Mouse (Mus musculus) spleen, adult 2 months (tissue): ENCODE data around the gene Habp2. TPM values are rescaled to one million over a fixed set of nuclear protein-coding genes. Genes with fewer than 3 reads are reported as not detected.

Source experiments
- DNase-seq, 2 experiments: peaks; one replicate each; pipeline versions ENCODE4 v3.0.0 to v3.0.0-alpha.2; 2012 to 2021; ENCODE audit warnings: low spot score in 2 of 2, low read depth in 1 of 2
- H3K27ac ChIP-seq: fragments of 200-500 bp; 2 replicates; pipeline ENCODE4 v1.5.1; 2012; ENCODE audit warnings: low read length, inconsistent platforms; ENCODE audit not compliant: insufficient read depth
- H3K27me3 ChIP-seq: fragments of 200-500 bp; 2 replicates; pipeline ENCODE4 v1.6.1; 2012; ENCODE audit warnings: mild to moderate bottlenecking, moderate library complexity, low read length, inconsistent platforms; ENCODE audit not compliant: control insufficient read depth, insufficient read depth
- H3K36me3 ChIP-seq: fragments of 200-500 bp; 2 replicates; pipeline ENCODE4 v1.6.1; 2012; ENCODE audit warnings: mild to moderate bottlenecking, low read length, inconsistent platforms; ENCODE audit not compliant: control insufficient read depth, insufficient read depth
- H3K4me1 ChIP-seq: fragments of 200-500 bp; 2 replicates; pipeline ENCODE4 v1.6.1; 2011; ENCODE audit warnings: inconsistent platforms; ENCODE audit not compliant: control insufficient read depth, insufficient read depth, insufficient read length
- H3K4me3 ChIP-seq: fragments of 200-500 bp; 2 replicates; pipeline ENCODE4 v1.5.1; 2011; ENCODE audit warnings: mild to moderate bottlenecking, inconsistent platforms; ENCODE audit not compliant: insufficient read depth, insufficient read length; ENCODE audit errors: extremely low read depth
- CTCF ChIP-seq: fragments of 200-500 bp; IDR thresholded peaks from 2 replicates; pipeline ENCODE4 v1.5.1; 2011; ENCODE audit warnings: mild to moderate bottlenecking, inconsistent platforms; ENCODE audit not compliant: insufficient read depth, insufficient read length, insufficient replicate concordance; ENCODE audit errors: extremely low read depth
- POLR2A ChIP-seq: fragments of 200-500 bp; IDR thresholded peaks from 2 replicates; pipeline ENCODE4 v1.6.1; 2011; ENCODE audit warnings: low read depth, low read length, inconsistent platforms
- WGBS: fragments of 180-500 bp; shearing (Covaris S2); methylation state at CpG from one replicate; pipeline ENCODE4 v1.1.7; 2018; 5-methylcytosine and 5-hydroxymethylcytosine counted together
- polyA plus RNA-seq: library from polyadenylated mRNA; depleted of rRNA; stranded (reverse); fragments of >200 nt; gene quantifications from 2 replicates; pipeline ENCODE4 v1.2.3, GENCODE M21; 2012

The Habp2 gene
- polyA plus RNA-seq, 1 experiment = 1.7 TPM

DNA sequence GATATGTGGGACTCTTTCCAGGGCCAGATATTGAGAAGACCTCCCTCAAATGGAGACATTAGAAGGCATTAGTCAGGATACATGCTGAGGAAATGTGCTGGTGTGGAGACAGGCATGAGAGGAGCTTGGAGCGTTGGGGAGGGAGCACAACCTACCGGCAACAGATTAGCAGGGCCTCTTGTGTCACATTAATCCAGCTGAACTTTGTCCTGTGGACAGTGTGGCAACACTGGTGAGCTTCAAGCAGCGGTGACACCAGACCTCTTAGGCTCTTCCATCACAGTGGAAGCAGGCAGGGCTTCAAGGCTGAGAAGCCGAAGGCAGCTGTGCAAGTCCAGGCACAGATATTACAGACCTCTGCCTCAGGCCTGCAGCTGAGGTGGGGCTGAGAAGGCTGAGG lies 9.0 kb upstream of the Habp2 start:
- Histone ChIP-seq H3K4me1 (no peaks in the 10 kb centered on the region), H3K27me3 (no peaks in the 10 kb centered on the region), H3K27ac (no peak overlapping the region), H3K4me3 (no peak overlapping the region), H3K36me3 (no peaks in the 10 kb centered on the region)
- TF ChIP-seq CTCF (no peak), POLR2A (no peak)
- DNase-seq = no peak
- 89% methylated on average over 4 of the region's 4 CpGs for WGBS

DNA sequence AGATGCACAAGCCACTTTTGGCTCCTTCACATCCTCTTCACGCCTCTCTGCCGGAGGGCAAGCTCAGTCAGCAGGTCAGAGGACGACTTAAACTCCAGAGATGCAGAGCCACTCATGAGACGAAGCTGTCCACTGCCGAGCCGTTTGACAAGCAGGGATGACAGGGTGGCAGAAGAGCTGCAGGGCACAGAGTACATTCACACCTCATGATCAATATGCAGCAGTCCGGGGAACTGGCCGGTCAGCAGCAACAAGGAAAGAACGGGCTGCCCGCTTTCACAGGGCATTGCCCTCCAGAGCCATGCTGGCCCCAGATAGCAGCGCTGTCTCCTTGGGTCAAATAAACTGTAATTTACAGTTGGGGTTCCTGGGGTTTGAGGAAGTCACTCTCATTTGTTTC lies 8.6 kb upstream of the Habp2 start:
- H3K36me3 ChIP-seq = no peaks in the 10 kb centered on the region
- TF ChIP-seq CTCF (no peak), POLR2A (no peak)
- no peak for DNase-seq
- no peak overlapping the region for H3K27ac ChIP-seq
- H3K4me3 ChIP-seq = no peak overlapping the region
- 84% methylated on average over 11 of the region's 11 CpGs for WGBS
- H3K4me1 ChIP-seq = no peaks in the 10 kb centered on the region
- no peaks in the 10 kb centered on the region for H3K27me3 ChIP-seq

DNA sequence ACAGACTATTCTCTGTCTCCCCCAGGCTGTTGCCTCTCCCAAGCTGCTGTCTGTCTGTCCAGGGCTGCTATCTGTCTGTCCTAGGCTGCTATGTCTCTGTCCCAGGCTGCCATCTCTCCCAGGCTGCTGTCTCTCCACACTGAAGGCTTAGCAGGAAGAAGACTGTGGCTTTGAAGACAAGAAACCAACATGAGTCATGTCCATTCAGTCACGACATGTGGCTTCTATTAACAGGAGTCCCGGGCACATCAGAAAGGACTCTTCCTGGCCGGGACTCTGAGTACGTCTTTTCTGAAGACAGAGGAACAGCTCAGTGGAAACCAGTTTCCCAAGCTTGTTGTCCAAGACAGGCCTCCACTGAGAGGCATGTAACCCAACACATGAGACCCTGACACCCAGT lies 1.7 kb upstream of the Habp2 start:
- WGBS = 67% methylated on average over 4 of the region's 4 CpGs
- Histone ChIP-seq H3K4me3 (no peak overlapping the region), H3K36me3 (no peaks in the 10 kb centered on the region), H3K4me1 (no peaks in the 10 kb centered on the region), H3K27me3 (no peaks in the 10 kb centered on the region), H3K27ac (no peak overlapping the region)
- no peak for DNase-seq
- TF ChIP-seq CTCF (no peak), POLR2A (no peak)

DNA sequence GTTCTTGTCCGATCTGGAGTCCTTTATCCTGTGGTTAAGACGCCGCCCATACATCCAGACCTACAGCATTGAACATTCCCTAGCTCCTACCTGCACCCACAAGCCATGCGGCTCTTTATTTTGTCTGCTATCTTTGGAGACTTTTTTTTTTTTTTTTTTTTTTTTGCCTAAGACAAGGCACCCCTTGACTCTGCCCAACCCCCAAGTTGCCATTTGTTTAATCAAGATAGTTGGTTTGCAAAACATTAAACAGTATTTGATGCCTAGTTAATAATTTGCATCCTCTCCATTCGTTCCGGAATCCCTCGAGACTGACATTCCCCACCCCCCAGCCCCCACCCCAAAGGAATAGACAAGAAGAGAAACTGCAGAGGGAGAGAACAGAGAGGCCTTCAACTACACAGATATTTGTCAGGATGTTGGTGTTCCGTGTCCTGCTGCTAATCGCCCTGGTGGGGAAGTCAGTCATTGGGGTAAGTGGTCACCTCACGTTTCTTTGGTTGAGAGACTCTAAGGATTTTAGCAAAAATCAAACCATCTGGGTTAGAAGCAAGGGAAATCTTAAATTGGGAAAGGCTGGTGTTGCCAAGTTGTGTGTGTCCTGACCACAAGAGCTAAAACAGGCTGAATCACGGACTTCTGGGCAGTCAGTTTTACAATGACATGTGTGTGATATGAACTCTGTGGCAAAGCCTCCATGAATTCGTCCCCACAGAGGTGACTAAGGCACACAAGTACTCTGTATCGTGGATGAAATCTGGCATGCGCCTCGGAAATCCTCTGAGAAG lies 837 bp downstream of the Habp2 start:
- Histone ChIP-seq H3K4me3 (no peak overlapping the region), H3K27ac (no peak overlapping the region), H3K36me3 (no peaks in the 10 kb centered on the region), H3K4me1 (no peaks in the 10 kb centered on the region), H3K27me3 (no peaks in the 10 kb centered on the region)
- 88% methylated on average over 15 of the region's 15 CpGs for WGBS
- no peak for TF ChIP-seq POLR2A
- no peak for TF ChIP-seq CTCF
- DNase-seq = no peak

DNA sequence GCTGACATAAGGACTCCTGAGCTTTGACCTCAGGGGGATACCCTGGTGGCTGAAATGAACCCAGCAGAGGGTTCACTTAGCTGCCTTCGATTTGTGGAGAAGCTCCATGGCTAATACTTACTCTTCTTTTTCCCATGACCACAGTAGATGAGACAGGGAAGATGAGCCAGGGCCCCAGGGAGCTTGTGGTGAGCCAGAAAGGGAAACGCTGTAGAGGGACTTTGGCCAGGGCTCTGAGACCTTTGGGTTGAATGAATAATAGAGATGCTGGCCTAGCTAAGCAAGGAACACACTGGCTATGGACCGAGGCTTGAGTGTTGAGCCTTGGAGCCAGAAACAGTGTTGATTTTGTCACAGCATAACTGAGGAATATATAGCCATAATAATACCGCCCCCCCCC lies 1.5 kb downstream of the Habp2 start:
- Histone ChIP-seq H3K36me3 (no peaks in the 10 kb centered on the region), H3K27me3 (no peaks in the 10 kb centered on the region), H3K4me3 (no peak overlapping the region), H3K4me1 (no peaks in the 10 kb centered on the region), H3K27ac (no peak overlapping the region)
- no peak for DNase-seq
- TF ChIP-seq CTCF (no peak), POLR2A (no peak)
- WGBS = 81% methylated on average over 4 of the region's 4 CpGs

- no peak for DNase-seq
- 90% methylated on average over 8 of the region's 8 CpGs for WGBS
- Histone ChIP-seq H3K27ac (no peak overlapping the region), H3K27me3 (no peaks in the 10 kb centered on the region), H3K4me3 (no peak overlapping the region), H3K4me1 (no peaks in the 10 kb centered on the region), H3K36me3 (no peaks in the 10 kb centered on the region)
- TF ChIP-seq CTCF (no peak), POLR2A (no peak)
Observed at GRCm38 (mm10) chr19:56289642-56290041, 2.7 kb downstream of the Habp2 start.

DNA sequence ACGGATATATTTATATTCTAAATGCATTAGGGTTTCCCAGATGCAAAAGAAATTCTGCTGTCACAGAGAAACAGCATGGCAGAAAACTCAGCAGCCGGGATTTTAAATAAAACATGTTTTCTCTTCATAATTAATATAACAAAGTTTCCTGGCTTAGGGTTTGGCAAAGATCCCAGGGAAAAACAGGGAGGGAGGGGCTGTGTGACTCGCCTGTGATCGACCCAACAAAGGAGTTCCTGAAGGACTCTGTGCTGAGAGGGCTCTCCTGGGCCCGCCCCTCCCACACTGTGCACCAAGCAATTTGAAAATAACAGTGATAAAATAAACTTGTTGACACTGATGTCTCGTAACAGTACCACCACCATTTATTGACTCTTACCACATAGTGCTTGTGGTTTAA lies 5.0 kb downstream of the Habp2 start:
- no peak for DNase-seq
- WGBS = 56% methylated on average over 6 of the region's 6 CpGs
- Histone ChIP-seq H3K27me3 (no peaks in the 10 kb centered on the region), H3K4me3 (no peak overlapping the region), H3K27ac (no peak overlapping the region), H3K36me3 (no peaks in the 10 kb centered on the region), H3K4me1 (no peaks in the 10 kb centered on the region)
- TF ChIP-seq POLR2A = no peak
- TF ChIP-seq CTCF = no peak
